Mouse (Mus musculus): ENCODE measurements around the gene Smarca4. TPM values are rescaled to one million over a fixed set of nuclear protein-coding genes. Genes with fewer than 3 reads are reported as not detected.

The Smarca4 gene
- total RNA-seq, 2 experiments from 2014 or later, result 111 to 117 TPM

GRCm38 (mm10) chr9:21717015-21717414 lies 101.0 kb downstream of the Smarca4 start:
- no peak for DNase-seq (ENCODE audit: low spot score in 2 of 2)

GRCm38 (mm10) chr9:21721036-21721435 lies 105.1 kb downstream of the Smarca4 start:
- no peak for DNase-seq (ENCODE audit: low spot score in 2 of 2)

GRCm38 (mm10) chr9:21723377-21724146 lies 107.6 kb downstream of the Smarca4 start, which contains the start of gene Ldlr:
Gene Ldlr (plus strand): TSS chr9:21723483.
- DNase-seq (ENCODE audit: low spot score in 2 of 2), result peak; percentile 62 to 76

GRCm38 (mm10) chr9:21724147-21724536 lies 108.2 kb downstream of the Smarca4 start:
- DNase-seq (ENCODE audit: low spot score in 2 of 2), result peak; percentile 87 to 91

GRCm38 (mm10) chr9:21725224-21726121 lies 109.5 kb downstream of the Smarca4 start:
- DNase-seq (ENCODE audit: low spot score in 2 of 2), result no peak

- peak in 1 of 2 experiments; percentile 44 for DNase-seq (ENCODE audit: low spot score in 2 of 2)
These were observed 110.4 kb downstream of the Smarca4 start for GRCm38 (mm10) chr9:21726218-21726975.

- no peak for DNase-seq (ENCODE audit: low spot score in 2 of 2)
These were observed 112.4 kb downstream of the Smarca4 start for GRCm38 (mm10) chr9:21728261-21728832.

- no peak for DNase-seq (ENCODE audit: low spot score in 2 of 2)
These were observed 113.3 kb downstream of the Smarca4 start for GRCm38 (mm10) chr9:21729264-21729663.

GRCm38 (mm10) chr9:21732288-21732687 lies 116.3 kb downstream of the Smarca4 start:
- DNase-seq (ENCODE audit: low spot score in 2 of 2), result no peak

- no peak for DNase-seq (ENCODE audit: low spot score in 2 of 2)
These were observed 117.5 kb downstream of the Smarca4 start for GRCm38 (mm10) chr9:21733446-21733845.

- no peak for DNase-seq (ENCODE audit: low spot score in 2 of 2)
These were observed 118.0 kb downstream of the Smarca4 start for GRCm38 (mm10) chr9:21733989-21734388.

GRCm38 (mm10) chr9:21735126-21735525 lies 119.2 kb downstream of the Smarca4 start:
- no peak for DNase-seq (ENCODE audit: low spot score in 2 of 2)

- no peak for DNase-seq (ENCODE audit: low spot score in 2 of 2)
These were observed 120.6 kb downstream of the Smarca4 start for GRCm38 (mm10) chr9:21736580-21736979.

GRCm38 (mm10) chr9:21737188-21737587 lies 121.2 kb downstream of the Smarca4 start:
- DNase-seq (ENCODE audit: low spot score in 2 of 2), result peak in 1 of 2 experiments; percentile 45

- no peak for DNase-seq (ENCODE audit: low spot score in 2 of 2)
These were observed 122.8 kb downstream of the Smarca4 start for GRCm38 (mm10) chr9:21738776-21739175.

GRCm38 (mm10) chr9:21740427-21740826 lies 124.5 kb downstream of the Smarca4 start:
- no peak for DNase-seq (ENCODE audit: low spot score in 2 of 2)

- no peak for DNase-seq (ENCODE audit: low spot score in 2 of 2)
These were observed 125.5 kb downstream of the Smarca4 start for GRCm38 (mm10) chr9:21741514-21741913.

- DNase-seq (ENCODE audit: low spot score in 2 of 2), result no peak
These were observed 131.3 kb downstream of the Smarca4 start for GRCm38 (mm10) chr9:21747238-21747774.

- peak in 1 of 2 experiments; percentile 30 for DNase-seq (ENCODE audit: low spot score in 2 of 2)
These were observed 132.1 kb downstream of the Smarca4 start for GRCm38 (mm10) chr9:21748033-21748432.

GRCm38 (mm10) chr9:21748491-21748890 lies 132.5 kb downstream of the Smarca4 start:
- DNase-seq (ENCODE audit: low spot score in 2 of 2), result no peak

Data from layer of hippocampus, adult 18-20 months (tissue).